Mouse (Mus musculus): ENCODE data around the gene Insyn1. TPM values are rescaled to one million over a fixed set of nuclear protein-coding genes. Genes with fewer than 3 reads are reported as not detected.

The Insyn1 gene
- 34.7 and 45.2 TPM in 2 replicates for polyA plus RNA-seq (2012; rRNA removed)

DNA sequence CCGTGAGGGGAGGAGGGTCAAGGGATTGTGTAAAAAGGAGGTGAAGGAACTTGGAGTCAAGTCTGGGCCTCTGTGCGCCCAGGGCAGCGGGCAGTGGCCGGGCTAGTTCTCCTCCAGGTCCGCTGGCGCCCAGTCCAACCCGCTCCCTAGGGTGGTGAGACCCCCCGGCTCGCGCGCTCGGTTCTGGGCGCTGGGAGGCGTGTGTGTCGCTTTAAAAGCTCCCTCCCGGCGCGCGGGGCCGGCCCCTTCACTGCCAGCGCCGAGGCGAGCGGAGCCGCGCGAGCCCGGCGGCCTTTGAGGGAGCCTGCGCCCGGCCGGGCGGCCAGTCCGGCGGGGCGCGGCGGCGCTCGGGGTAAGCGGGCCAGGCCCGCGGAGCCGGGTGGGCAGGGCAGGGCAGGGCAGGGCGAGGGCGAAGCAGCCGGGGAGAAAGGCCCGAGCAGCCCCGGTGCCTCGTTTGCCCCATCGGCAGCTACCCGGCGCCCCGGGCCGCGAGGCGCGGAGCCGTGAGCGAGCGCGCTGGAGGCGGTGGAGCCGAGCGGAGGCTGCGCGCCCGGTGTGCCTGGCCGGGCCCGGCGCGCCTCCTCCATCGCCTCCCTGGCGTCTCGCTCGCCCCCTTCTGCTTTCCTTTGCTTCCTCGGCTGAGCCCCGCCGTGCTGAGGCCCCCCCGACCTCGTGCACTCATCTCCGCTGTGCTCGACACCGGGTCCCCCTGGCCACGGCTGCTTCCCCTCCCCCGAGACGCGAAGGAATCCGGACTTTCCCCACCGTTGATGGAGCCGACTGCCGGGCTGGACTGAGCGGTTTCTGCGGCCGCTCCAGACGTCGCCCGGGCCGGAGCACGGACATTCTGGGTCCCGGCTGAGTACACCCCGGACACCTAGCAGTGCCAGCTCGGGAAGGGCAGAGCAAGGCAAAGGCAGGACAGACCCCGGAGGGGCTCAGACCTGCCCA, at the start of gene Insyn1:
TSS of gene Insyn1 (plus strand) at position 753 of the 951 bp plus-strand sequence.
- peak; percentile 79 for DNase-seq (ENCODE audit: low read depth)
- TF ChIP-seq CTCF (IDR thresholded peaks at IDR 0.05; ENCODE audit: borderline replicate concordance, extremely low read depth, insufficient read depth, insufficient read length): no peak
- peak; percentile 83 for TF ChIP-seq POLR2A (IDR thresholded peaks at IDR 0.05; ENCODE audit: borderline replicate concordance, extremely low read depth, insufficient read depth, insufficient read length, poor library complexity, severe bottlenecking)

DNA sequence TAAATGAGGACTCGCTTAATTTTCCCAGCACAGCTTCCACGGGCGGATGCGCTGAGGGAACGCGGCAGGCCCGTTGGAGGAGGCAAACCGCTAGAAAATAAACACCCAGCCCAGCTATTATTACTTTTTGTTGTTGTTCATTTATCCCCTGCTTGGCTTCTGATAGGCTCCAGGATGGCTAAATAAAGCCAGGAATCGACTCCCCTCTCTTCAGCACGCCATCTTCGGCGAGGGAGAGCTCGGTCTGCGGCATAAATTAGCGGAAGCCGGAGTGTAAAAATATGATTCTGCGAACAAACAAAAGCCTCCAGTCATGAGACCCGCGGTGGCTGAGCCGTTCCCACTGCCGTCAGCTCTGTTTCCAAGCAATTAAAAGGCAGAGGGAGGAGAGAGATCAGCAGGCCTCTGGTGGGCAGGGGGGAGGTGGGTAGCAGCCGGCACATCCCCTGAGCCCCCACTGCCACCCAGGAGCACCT, 49.4 kb upstream of the Insyn1 start:
- TF ChIP-seq POLR2A (IDR thresholded peaks at IDR 0.05; ENCODE audit: borderline replicate concordance, extremely low read depth, insufficient read depth, insufficient read length, poor library complexity, severe bottlenecking): no peak
- no peak for TF ChIP-seq CTCF (IDR thresholded peaks at IDR 0.05; ENCODE audit: borderline replicate concordance, extremely low read depth, insufficient read depth, insufficient read length)
- peak; percentile 83 for DNase-seq (ENCODE audit: low read depth)

DNA sequence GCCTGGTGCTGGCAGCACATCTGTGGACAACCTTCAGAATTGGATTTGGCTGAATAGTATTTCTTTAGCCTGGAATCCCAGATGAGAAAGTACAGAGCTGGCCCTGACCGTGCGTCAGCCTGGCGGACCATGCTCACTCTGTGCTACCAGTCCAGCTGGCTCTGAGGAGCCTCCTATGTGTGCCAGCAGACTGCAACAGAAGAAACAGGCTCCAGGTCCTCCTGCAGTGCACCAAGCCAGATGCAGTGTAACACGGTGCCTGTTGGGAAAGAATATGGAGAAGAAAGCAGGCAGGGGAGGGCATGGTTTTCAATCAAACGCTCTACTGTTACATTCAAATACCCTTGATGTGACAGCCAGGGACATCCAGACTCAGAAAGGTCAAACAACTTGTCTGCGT, 48.3 kb upstream of the Insyn1 start:
- TF ChIP-seq POLR2A (IDR thresholded peaks at IDR 0.05; ENCODE audit: borderline replicate concordance, extremely low read depth, insufficient read depth, insufficient read length, poor library complexity, severe bottlenecking): no peak
- TF ChIP-seq CTCF (IDR thresholded peaks at IDR 0.05; ENCODE audit: borderline replicate concordance, extremely low read depth, insufficient read depth, insufficient read length): no peak
- peak; percentile 76 for DNase-seq (ENCODE audit: low read depth)

DNA sequence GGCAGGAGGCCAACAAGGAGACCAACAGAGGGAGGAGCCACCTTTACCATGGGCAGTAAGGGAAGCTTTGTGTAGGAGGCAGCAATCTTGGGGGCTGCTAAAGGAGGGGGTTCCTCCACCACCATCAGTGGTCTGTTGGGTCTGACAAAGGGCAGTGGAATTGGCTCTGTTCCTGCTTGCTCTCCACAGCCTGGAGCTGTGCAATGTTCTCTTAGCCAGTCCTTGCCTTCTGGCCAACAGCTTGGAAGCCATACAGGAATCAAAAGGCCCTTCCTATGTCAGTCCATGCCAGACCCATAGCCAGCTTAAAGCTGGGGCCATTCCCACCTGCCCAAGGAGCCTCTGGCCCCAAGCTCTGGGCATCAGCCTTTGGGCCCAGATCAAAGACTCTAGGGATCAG, 47.8 kb upstream of the Insyn1 start:
- no peak for DNase-seq (ENCODE audit: low read depth)

DNA sequence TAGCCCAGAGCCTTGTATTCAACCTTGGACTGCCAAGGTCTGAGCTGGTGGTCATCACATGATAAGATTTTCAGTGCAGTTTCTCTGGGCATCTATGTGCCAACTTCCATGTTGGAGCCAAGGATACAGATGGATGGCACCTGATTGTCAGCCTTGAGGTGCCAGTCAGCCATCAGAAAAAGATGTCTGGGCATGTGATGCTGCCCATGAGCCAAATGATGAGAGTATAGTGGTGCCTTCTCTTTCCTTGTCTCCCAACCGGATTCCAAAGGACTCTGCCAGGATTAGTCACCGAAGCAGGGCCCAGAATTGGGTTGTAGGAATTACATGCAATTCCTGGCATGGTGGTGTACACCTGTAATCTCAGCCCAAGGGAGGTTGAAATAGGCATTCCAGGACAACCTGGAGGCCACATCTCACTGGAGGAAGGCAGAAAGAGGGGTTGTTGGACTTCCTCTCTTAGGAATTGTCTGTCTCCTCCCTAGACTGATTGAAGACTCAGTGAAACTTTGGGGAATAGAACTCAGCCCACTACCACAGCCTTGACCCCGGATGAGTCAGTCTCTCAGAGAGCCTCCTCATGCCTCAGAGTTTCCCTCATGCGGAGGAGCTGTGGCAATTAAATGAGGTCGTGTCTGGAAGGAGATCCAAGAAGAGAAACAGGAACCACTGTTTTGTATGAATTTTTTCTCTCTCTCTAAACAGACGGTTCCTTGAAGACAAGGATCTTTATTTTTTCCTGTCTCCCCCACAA, 46.9 kb upstream of the Insyn1 start:
- no peak for TF ChIP-seq CTCF (IDR thresholded peaks at IDR 0.05; ENCODE audit: borderline replicate concordance, extremely low read depth, insufficient read depth, insufficient read length)
- no peak for TF ChIP-seq POLR2A (IDR thresholded peaks at IDR 0.05; ENCODE audit: borderline replicate concordance, extremely low read depth, insufficient read depth, insufficient read length, poor library complexity, severe bottlenecking)
- DNase-seq (ENCODE audit: low read depth): peak; percentile 55

More for the DNA sequence above, 47.8 kb upstream of the Insyn1 start:
- TF ChIP-seq POLR2A (IDR thresholded peaks at IDR 0.05; ENCODE audit: borderline replicate concordance, extremely low read depth, insufficient read depth, insufficient read length, poor library complexity, severe bottlenecking): no peak

DNA sequence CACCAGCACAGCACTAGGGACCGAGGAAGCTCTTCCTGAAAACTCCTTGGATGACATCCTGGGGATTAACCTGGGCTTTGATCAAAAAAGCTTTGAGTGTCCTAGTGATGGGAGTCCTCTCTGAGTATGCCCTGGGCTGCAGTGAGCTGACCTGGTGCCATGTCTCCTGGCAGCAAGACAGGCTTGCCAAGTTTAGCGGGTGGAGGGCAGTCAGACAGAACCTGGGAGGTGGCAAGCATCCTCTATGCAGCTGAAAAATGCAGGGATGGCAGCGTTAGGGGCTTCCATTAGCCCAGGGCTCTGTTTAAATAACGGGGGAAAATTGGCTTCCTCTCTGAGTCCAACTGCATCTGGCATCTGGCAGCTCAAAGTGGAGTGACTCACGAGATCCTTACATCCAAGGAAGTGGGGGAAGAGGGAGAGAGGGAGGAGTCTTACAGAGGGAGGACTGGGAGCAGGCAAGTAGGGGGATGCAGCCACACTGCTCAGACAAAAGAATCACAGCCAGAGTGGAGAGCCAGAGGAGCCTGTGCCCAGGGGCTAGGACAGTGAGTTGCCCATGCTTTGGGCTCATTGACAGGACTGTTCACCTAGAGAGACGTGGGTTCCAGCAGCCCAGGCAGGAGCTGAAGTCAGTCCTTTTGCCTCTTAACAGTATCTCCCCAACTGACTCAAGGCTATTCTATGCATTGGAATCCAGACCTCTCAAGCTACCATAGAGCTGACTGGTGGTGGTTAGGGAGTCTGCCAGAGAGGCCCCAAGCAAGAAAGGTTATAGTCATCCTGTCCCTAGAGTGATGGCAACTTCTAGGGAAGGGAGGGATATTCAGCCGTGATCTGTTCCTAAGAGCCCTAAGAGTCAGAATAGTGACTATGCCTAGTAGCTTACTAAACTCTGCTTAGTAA, 46.0 kb upstream of the Insyn1 start:
- TF ChIP-seq CTCF (IDR thresholded peaks at IDR 0.05; ENCODE audit: borderline replicate concordance, extremely low read depth, insufficient read depth, insufficient read length) (no peak), POLR2A (IDR thresholded peaks at IDR 0.05; ENCODE audit: borderline replicate concordance, extremely low read depth, insufficient read depth, insufficient read length, poor library complexity, severe bottlenecking) (no peak)
- DNase-seq (ENCODE audit: low read depth): peak; percentile 88

DNA sequence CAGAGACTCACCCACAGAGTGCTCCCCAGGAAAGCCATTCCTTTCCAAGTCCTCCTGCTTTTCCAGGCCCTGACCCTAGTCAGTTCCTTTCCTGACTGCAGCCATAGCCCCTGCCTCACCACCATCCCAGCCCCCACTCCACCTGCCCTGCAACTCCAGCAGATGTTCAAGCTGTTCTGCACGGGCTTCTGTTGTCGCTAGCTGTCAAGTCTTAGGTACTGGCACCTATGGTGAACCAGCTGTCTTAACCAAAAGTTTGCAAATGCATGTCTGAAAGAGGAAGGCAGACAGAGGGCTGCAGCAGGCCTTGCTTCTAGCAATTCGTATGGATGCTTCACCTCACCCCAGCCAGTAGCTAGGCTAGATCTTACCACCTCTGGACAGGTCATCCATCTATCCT, 45.3 kb upstream of the Insyn1 start:
- DNase-seq (ENCODE audit: low read depth): peak; percentile 52
- TF ChIP-seq POLR2A (IDR thresholded peaks at IDR 0.05; ENCODE audit: borderline replicate concordance, extremely low read depth, insufficient read depth, insufficient read length, poor library complexity, severe bottlenecking) (no peak), CTCF (IDR thresholded peaks at IDR 0.05; ENCODE audit: borderline replicate concordance, extremely low read depth, insufficient read depth, insufficient read length) (no peak)

DNA sequence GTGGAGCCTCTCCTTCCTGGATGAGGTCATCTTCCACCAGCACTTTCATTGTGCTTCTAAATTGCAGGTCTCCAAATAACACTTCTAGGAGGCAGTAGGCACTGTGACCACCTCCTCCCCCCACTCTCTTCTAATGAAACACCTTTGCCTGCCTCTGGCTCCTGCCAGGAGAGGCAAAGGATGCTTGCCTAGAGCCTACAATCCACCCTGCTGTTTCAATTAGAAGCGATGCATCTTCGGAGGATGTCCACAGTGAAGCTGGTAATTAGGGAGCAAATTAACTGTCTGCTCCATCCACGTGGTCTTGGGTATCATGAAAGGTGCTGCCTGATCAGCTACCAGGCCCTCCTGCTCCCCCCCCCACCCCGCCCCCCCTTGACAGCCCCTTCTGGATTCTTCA, 41.6 kb upstream of the Insyn1 start:
- peak; percentile 58 for DNase-seq (ENCODE audit: low read depth)
- no peak for TF ChIP-seq CTCF (IDR thresholded peaks at IDR 0.05; ENCODE audit: borderline replicate concordance, extremely low read depth, insufficient read depth, insufficient read length)
- no peak for TF ChIP-seq POLR2A (IDR thresholded peaks at IDR 0.05; ENCODE audit: borderline replicate concordance, extremely low read depth, insufficient read depth, insufficient read length, poor library complexity, severe bottlenecking)

DNA sequence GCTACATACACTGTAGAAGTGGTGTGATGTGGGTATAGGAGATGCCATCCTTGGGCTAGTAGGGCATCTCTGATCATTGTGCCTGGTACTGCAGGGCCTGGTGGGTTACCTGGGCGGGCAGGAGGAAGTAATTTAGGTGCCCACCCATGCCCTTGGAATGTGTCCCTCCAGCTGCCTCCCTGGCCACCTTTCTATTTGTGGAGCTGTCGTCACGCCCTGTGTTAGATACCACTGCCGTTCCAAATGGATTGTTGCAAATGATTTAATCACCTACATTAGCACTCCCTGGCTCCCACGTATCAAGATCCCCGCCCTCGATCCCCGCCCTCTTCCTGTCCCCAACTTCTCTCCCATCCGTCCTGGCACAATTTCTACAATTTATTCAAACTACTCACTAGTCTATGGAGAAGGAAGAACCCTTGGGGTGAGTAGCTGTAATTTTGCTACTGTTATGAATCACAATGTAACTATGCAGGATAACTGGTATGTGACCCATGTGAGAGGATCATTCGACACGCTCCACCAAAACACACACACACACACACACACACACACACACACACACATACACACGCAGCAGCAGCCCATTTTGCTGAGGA, 40.3 kb upstream of the Insyn1 start:
- DNase-seq (ENCODE audit: low read depth): no peak
- TF ChIP-seq CTCF (IDR thresholded peaks at IDR 0.05; ENCODE audit: borderline replicate concordance, extremely low read depth, insufficient read depth, insufficient read length): no peak
- TF ChIP-seq POLR2A (IDR thresholded peaks at IDR 0.05; ENCODE audit: borderline replicate concordance, extremely low read depth, insufficient read depth, insufficient read length, poor library complexity, severe bottlenecking): no peak

DNA sequence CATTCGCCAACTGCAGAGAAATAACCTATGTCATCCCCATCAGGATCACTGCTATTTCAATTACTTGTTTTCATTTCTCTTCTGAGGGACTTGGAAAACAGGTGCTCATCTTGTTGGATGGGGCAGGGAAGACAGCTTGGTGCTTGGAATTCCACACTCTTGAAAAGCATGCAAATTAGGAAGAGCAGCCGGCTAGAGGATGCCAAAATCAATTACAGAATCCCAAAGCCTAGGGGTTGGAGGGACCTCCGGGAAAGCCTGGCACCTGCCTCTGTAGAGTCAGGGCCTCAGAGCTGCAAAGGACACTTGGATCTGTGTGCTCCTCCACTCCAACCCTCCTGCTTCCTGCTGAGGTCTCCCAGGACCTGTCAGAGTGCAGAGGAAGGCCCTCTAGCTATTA, 38.9 kb upstream of the Insyn1 start:
- TF ChIP-seq CTCF (IDR thresholded peaks at IDR 0.05; ENCODE audit: borderline replicate concordance, extremely low read depth, insufficient read depth, insufficient read length) (no peak), POLR2A (IDR thresholded peaks at IDR 0.05; ENCODE audit: borderline replicate concordance, extremely low read depth, insufficient read depth, insufficient read length, poor library complexity, severe bottlenecking) (no peak)
- DNase-seq (ENCODE audit: low read depth): peak; percentile 85

All from brain, embryonic 14.5 days (tissue).